Mouse (Mus musculus) spleen, adult 2 months (tissue): Measurements from ENCODE around the gene Ccdc15. TPM values are rescaled to one million over a fixed set of nuclear protein-coding genes. Genes with fewer than 3 reads are reported as not detected.

Experiments used
- DNase-seq, 2 experiments: peaks; one replicate each; pipeline versions ENCODE4 v3.0.0 to v3.0.0-alpha.2; 2012 to 2021; ENCODE audit warnings: low spot score in 2 of 2, low read depth in 1 of 2
- H3K27ac ChIP-seq: fragments of 200-500 bp; 2 replicates; pipeline ENCODE4 v1.5.1; 2012; ENCODE audit warnings: low read length, inconsistent platforms; ENCODE audit not compliant: insufficient read depth
- H3K27me3 ChIP-seq: fragments of 200-500 bp; 2 replicates; pipeline ENCODE4 v1.6.1; 2012; ENCODE audit warnings: mild to moderate bottlenecking, moderate library complexity, low read length, inconsistent platforms; ENCODE audit not compliant: control insufficient read depth, insufficient read depth
- H3K36me3 ChIP-seq: fragments of 200-500 bp; 2 replicates; pipeline ENCODE4 v1.6.1; 2012; ENCODE audit warnings: mild to moderate bottlenecking, low read length, inconsistent platforms; ENCODE audit not compliant: control insufficient read depth, insufficient read depth
- H3K4me1 ChIP-seq: fragments of 200-500 bp; 2 replicates; pipeline ENCODE4 v1.6.1; 2011; ENCODE audit warnings: inconsistent platforms; ENCODE audit not compliant: control insufficient read depth, insufficient read depth, insufficient read length
- H3K4me3 ChIP-seq: fragments of 200-500 bp; 2 replicates; pipeline ENCODE4 v1.5.1; 2011; ENCODE audit warnings: mild to moderate bottlenecking, inconsistent platforms; ENCODE audit not compliant: insufficient read depth, insufficient read length; ENCODE audit errors: extremely low read depth
- CTCF ChIP-seq: fragments of 200-500 bp; IDR thresholded peaks from 2 replicates; pipeline ENCODE4 v1.5.1; 2011; ENCODE audit warnings: mild to moderate bottlenecking, inconsistent platforms; ENCODE audit not compliant: insufficient read depth, insufficient read length, insufficient replicate concordance; ENCODE audit errors: extremely low read depth
- POLR2A ChIP-seq: fragments of 200-500 bp; IDR thresholded peaks from 2 replicates; pipeline ENCODE4 v1.6.1; 2011; ENCODE audit warnings: low read depth, low read length, inconsistent platforms
- WGBS: fragments of 180-500 bp; shearing (Covaris S2); methylation state at CpG from one replicate; pipeline ENCODE4 v1.1.7; 2018; 5-methylcytosine and 5-hydroxymethylcytosine counted together
- polyA plus RNA-seq: library from polyadenylated mRNA; depleted of rRNA; stranded (reverse); fragments of >200 nt; gene quantifications from 2 replicates; pipeline ENCODE4 v1.2.3, GENCODE M21; 2012

Gene Ccdc15
- polyA plus RNA-seq, 1 experiment = 1.4 TPM

- 85% methylated on average over 5 of the region's 5 CpGs for WGBS
Measured at GRCm38 (mm10) chr9:37375718-37376117, 27.5 kb upstream of the Ccdc15 start.

GRCm38 (mm10) chr9:37371232-37371801, 23.1 kb upstream of the Ccdc15 start:
- 92% methylated on average over 7 of the region's 7 CpGs for WGBS
- no peak for DNase-seq
- no peaks in the 10 kb centered on the region for H3K4me1 ChIP-seq
- H3K4me3 ChIP-seq = no peak overlapping the region
- H3K36me3 ChIP-seq = no peaks in the 10 kb centered on the region
- TF ChIP-seq POLR2A (no peak), CTCF (no peak)
- no peak overlapping the region for H3K27ac ChIP-seq
- H3K27me3 ChIP-seq = no peaks in the 10 kb centered on the region

More at GRCm38 (mm10) chr9:37375718-37376117, 27.5 kb upstream of the Ccdc15 start:
- no peak overlapping the region for H3K4me3 ChIP-seq
- H3K27ac ChIP-seq = no peak overlapping the region
- H3K36me3 ChIP-seq = no peaks in the 10 kb centered on the region
- H3K4me1 ChIP-seq = no peaks in the 10 kb centered on the region
- TF ChIP-seq POLR2A (no peak), CTCF (no peak)
- no peaks in the 10 kb centered on the region for H3K27me3 ChIP-seq
- DNase-seq = no peak

- TF ChIP-seq CTCF = no peak
- no peak overlapping the region for H3K27ac ChIP-seq
- no peaks in the 10 kb centered on the region for H3K36me3 ChIP-seq
- H3K4me1 ChIP-seq = no peaks in the 10 kb centered on the region
- WGBS = 87% methylated on average over 8 of the region's 8 CpGs
- DNase-seq = no peak
- H3K4me3 ChIP-seq = no peak overlapping the region
- no peaks in the 10 kb centered on the region for H3K27me3 ChIP-seq
Measured at GRCm38 (mm10) chr9:37368860-37369259, 20.6 kb upstream of the Ccdc15 start.

- no peak for DNase-seq
- TF ChIP-seq CTCF (no peak), POLR2A (no peak)
- WGBS = 82% methylated on average over 11 of the region's 11 CpGs
Measured at GRCm38 (mm10) chr9:37368081-37368830, 20.0 kb upstream of the Ccdc15 start.

GRCm38 (mm10) chr9:37367301-37368080, 19.3 kb upstream of the Ccdc15 start, which contains the start of gene Hepacam:
TSS of gene Hepacam (plus strand) at chr9:37367351.
- WGBS = 92% methylated on average over 17 of the region's 17 CpGs
- TF ChIP-seq CTCF (no peak), POLR2A (no peak)
- no peaks in the 10 kb centered on the region for H3K36me3 ChIP-seq
- no peak for DNase-seq
- H3K27ac ChIP-seq = no peak within 1 kb of the TSS
- H3K27me3 ChIP-seq = no peaks in the 10 kb centered on the region
- no peaks in the 10 kb centered on the region for H3K4me1 ChIP-seq
- no peak within 1 kb of the TSS for H3K4me3 ChIP-seq

More at GRCm38 (mm10) chr9:37368081-37368830, 20.0 kb upstream of the Ccdc15 start:
- Histone ChIP-seq H3K4me1 (no peaks in the 10 kb centered on the region), H3K27me3 (no peaks in the 10 kb centered on the region), H3K27ac (no peak overlapping the region), H3K36me3 (no peaks in the 10 kb centered on the region), H3K4me3 (no peak overlapping the region)

DNA sequence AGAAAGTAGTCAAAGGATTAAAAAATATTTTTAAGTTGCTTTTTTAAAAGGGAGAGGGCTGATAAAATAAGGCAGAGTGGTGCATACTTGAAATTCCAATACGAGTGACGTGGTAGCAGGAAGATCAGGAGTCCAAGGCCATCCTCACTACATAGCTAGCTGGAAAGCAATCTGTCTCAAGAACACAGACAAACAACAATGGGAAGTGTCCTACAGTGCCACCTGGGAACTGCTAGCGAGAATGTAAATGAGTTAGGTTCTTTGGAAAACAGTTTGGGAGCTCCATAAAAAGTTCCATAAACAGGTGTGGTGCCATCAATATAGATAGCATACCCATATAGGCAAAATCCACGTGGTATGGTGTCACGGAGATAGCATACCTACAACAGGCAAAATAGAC, 17.5 kb upstream of the Ccdc15 start:
- no peak for TF ChIP-seq CTCF
- TF ChIP-seq POLR2A = no peak
- DNase-seq = no peak
- Histone ChIP-seq H3K4me3 (no peak overlapping the region), H3K36me3 (no peaks in the 10 kb centered on the region), H3K4me1 (no peaks in the 10 kb centered on the region), H3K27me3 (no peaks in the 10 kb centered on the region), H3K27ac (no peak overlapping the region)
- WGBS = 61% methylated on average over 5 of the region's 5 CpGs

- 85% methylated on average over 3 of the region's 3 CpGs for WGBS
- Histone ChIP-seq H3K36me3 (no peaks in the 10 kb centered on the region), H3K27ac (no peak overlapping the region), H3K4me3 (no peak overlapping the region), H3K27me3 (no peaks in the 10 kb centered on the region), H3K4me1 (no peaks in the 10 kb centered on the region)
- DNase-seq = no peak
- TF ChIP-seq CTCF = no peak
- no peak for TF ChIP-seq POLR2A
Measured at GRCm38 (mm10) chr9:37364392-37364791, 16.2 kb upstream of the Ccdc15 start.
